Mouse (Mus musculus) left cerebral cortex, adult 2 months (tissue): ENCODE results near the gene Sec22b. TPM values are rescaled to one million over a fixed set of nuclear protein-coding genes. Genes with fewer than 3 reads are reported as not detected.

Experiments used
- DNase-seq, 2 experiments: peaks; one replicate each; pipeline ENCODE4 v3.0.0; 2021 to 2022; ENCODE audit warnings: low spot score in 2 of 2, mixed read lengths in 1 of 2; ENCODE audit errors: extremely low spot score in 1 of 2
- H3K27ac ChIP-seq: fragments of 200-600 bp; 2 replicates; pipeline ENCODE4 v1.8.1; 2022
- H3K4me3 ChIP-seq: fragments of 200-600 bp; 2 replicates; pipeline ENCODE4 v1.8.1; 2022
- CTCF ChIP-seq: fragments of 200-600 bp; IDR thresholded peaks from 2 replicates; pipeline ENCODE4 v1.8.1; 2022; ENCODE audit warnings: antibody characterized with exemption, mild to moderate bottlenecking, moderate library complexity
- intact Hi-C: fragments of 180-260 bp; cut with DNase I; formaldehyde crosslinking; loops from one replicate; pipeline ENCODE4 v1.15.1; 2025
- total RNA-seq, 2 experiments: library from RNA; stranded (reverse); gene quantifications; 2 replicates each; pipeline ENCODE4 v1.2.3; 2021

The Sec22b gene
- total RNA-seq, 2 experiments from 2014 or later: 80.1 to 90.2 TPM

DNA sequence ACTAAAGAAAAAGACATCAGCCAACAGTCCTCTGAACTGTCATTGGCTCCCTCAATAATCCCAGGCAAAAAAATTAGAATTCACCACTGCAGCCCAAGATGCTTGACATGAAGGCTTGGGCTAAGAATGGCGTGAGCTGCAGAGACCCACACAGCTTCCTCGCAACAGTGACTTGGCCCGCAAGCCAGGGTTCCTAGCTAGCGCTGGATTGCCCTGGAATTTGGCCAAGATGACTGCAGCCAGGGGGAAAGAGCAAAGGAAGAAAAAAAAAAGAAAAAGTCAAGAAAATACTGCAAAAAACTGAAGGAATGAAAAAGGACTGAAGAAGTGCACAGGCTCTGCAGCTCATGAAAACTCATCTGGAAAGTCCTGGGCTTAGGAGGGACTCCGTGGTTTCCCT lies 43.5 kb downstream of the Sec22b start:
- Histone ChIP-seq H3K4me3 (no peak overlapping the region), H3K27ac (no peak overlapping the region)
- no peak for DNase-seq
- no peak for TF ChIP-seq CTCF
- intact Hi-C loops: loop anchor here (5.0 kb wide), 1 partner anchor 68 kb away; the partner anchor contains the start of gene Notch2

DNA sequence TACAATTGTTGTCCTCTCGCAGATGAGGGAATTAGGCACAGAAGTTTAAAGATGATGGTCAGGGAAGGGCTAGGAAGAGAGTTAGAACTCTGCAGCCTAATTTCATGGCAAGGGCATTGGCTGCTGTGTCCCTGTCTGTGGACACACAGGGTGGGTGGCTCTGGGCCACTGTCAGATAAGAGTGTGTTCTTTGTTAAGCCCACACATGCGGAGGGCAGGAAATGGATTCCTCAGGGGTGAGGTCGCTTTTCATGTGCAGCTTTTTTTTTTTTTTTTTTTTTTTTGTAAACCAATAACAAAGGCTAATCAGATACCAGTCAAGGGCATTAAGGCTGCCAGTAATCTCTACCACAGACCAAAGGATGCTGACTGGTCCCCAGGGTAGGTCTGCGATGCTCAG lies 45.4 kb downstream of the Sec22b start:
- Histone ChIP-seq H3K4me3 (no peak overlapping the region), H3K27ac (no peak overlapping the region)
- intact Hi-C loops: no loop called here
- no peak for TF ChIP-seq CTCF
- no peak for DNase-seq

DNA sequence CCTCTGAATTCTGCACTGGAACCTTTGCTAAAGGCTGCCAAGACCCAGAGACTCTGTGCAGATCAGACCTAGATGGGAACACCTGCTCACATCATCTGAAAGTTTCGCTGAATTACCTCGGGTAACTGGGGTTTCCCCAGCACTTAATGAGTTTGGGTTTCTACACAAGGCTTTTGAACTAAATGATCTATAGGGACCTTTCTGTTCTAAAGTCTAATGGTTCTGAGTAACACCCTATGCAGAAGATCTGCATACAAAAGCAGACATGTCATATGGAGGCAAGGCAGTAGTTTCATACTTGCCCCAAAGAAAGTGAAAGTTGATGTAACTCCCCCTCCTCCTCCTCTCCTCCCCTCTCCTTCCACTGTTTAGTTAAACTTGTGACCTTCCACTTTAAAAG lies 47.5 kb downstream of the Sec22b start:
- Histone ChIP-seq H3K4me3 (no peak overlapping the region), H3K27ac (no peak overlapping the region)
- intact Hi-C loops: no loop called here
- no peak for DNase-seq
- no peak for TF ChIP-seq CTCF

- Histone ChIP-seq H3K4me3 (no peak overlapping the region), H3K27ac (no peak overlapping the region)
- no peak for TF ChIP-seq CTCF
- intact Hi-C loops: no loop called here
- no peak for DNase-seq
Observed at GRCm38 (mm10) chr3:97949946-97950345, 49.0 kb downstream of the Sec22b start.

DNA sequence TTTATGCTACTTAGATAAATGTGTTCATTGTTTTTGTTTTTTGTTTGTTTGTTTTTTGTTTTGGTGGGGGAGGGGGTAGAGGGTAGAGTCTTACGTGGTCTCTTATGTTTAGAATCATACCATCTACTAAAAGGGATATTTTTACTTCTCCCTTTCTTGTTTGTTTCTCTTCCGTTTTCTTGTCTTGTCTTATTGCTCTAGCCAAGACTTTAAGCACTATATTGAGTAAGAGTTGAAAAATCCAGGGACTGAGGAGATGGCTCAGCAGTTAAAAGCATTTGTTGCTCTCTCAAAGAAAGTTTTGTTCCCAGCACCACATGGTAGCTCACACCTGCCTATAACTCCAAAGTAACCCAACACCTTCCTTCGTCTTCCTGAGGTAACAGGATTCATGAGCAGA lies 50.1 kb downstream of the Sec22b start:
- Histone ChIP-seq H3K4me3 (no peak overlapping the region), H3K27ac (no peak overlapping the region)
- DNase-seq: no peak
- no peak for TF ChIP-seq CTCF
- intact Hi-C loops: no loop called here

DNA sequence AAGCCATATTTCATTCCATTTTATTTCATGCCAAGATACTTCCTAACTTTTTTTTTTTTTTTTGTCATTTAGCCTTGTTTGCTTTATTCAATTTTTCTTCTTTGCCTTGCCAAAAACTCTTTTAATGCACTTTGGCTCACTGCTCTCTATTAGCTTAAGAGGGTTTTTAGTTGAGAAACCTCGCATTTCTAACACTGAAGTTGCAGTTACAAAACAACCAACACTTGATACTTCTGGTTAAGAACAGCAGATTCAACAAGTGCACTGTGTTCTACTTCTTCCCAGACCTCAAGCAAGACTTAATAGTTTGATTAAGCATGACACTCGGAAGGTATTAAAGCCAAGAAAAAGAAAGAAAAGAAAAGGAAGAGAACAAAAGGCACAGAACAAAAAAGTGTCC lies 52.2 kb downstream of the Sec22b start:
- H3K4me3 ChIP-seq: no peak overlapping the region
- TF ChIP-seq CTCF: no peak
- intact Hi-C loops: no loop called here
- no peak for DNase-seq
- H3K27ac ChIP-seq: no peak overlapping the region

DNA sequence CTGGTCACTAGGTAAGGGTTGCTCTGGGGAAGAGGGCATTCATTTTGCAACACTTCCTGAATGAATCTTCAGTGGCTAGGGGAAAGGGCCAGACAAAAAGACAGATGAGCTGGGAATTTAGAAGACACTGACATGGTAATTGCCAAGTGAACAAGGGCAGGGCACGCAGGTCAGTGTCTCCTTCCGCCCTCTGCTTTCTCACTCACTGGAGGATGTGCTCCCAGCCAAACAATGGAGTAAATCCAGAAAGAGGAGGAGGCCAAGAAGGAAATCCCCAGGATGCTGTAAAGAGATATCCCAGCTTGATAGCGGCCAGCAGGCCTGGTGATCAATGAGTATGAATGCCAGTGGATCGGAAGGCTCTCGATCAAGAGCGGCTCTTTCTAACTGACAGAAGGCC lies 55.3 kb downstream of the Sec22b start:
- intact Hi-C loops: no loop called here
- no peak for TF ChIP-seq CTCF
- Histone ChIP-seq H3K4me3 (no peak overlapping the region), H3K27ac (no peak overlapping the region)
- DNase-seq: no peak

DNA sequence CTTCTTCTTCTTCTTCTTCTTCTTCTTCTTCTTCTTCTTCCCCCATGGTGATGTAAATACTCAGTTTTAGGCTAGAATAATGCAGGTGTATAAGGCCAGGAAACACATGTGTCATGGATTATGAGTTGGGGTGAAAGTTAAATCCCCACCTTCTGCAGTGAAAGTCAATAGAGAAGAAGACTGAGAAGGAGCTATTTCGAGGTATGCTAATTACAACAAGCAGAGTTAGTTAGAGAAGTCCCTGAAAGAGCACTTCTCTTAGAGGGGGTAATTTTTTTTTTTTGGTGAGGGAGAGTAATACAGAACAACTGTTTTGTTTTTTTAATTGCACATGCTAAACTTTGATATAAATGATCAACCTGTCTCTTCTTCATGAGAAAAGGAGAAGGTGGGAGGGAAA lies 55.9 kb downstream of the Sec22b start:
- TF ChIP-seq CTCF: no peak

DNA sequence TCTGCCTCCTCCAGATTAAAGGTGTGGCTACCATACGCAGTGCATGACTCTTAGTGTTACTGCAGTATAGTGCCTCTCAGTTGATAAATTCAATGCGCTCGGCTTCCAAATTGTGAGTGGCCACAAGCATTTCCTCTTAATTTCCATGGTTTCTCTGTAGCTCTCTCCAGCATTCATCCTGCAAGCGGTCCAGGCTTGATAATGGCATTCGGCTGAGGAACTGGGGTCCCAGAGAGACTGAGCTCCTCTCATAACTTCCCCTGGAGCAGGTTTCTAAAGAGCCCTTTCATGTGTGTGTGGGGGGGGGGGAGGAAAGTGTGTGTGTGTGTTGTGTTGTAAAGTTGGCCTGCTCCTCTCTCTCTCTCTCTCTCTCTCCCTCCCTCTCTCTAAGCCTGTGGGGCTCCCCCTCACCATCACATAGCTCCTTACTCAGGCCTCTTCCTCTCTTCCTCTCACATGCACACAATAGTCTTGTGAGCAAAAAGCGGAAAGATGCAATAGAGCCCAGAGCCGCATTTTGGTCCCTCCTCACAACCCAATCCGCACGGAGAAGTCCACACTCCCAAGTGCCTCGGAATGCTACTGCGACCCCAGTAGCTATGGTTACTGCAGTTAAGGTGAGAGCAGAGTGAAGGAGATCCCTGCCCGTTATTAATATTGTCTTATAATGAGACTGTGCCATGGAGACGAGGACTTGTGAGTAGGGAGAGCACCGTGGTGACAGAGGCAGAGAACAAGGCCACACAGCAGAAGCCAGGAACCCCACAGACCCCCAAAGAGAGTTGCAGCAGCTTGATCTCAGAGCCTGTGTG lies 60.0 kb downstream of the Sec22b start:
- intact Hi-C loops: no loop called here
- no peak overlapping the region for H3K4me3 ChIP-seq
- H3K27ac ChIP-seq: no peak overlapping the region
- TF ChIP-seq CTCF: no peak
- DNase-seq: no peak

More for the DNA sequence above, 55.9 kb downstream of the Sec22b start:
- DNase-seq: no peak
- intact Hi-C loops: no loop called here
- Histone ChIP-seq H3K27ac (no peak overlapping the region), H3K4me3 (no peak overlapping the region)

DNA sequence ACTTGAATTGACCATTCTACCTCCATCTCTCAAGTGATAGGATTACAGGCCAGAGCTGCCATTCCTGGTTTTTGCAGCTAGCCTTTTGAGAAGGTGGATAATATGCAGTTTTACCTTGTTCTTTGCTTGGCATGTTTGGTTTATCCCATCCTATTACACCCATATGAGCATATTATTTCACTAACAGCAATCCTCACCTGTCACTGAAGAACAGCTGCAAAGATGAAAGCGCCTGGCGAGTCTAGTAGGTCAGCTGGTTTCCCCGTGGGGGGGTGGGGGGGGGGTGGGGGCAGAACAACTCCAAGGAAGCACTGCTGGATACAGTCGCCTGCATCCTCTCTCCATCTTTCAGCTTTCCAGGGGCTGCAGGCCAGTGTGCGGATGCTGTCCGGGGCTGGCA lies 61.0 kb downstream of the Sec22b start:
- TF ChIP-seq CTCF: no peak
- Histone ChIP-seq H3K4me3 (no peak overlapping the region), H3K27ac (no peak overlapping the region)
- intact Hi-C loops: no loop called here
- DNase-seq: no peak

DNA sequence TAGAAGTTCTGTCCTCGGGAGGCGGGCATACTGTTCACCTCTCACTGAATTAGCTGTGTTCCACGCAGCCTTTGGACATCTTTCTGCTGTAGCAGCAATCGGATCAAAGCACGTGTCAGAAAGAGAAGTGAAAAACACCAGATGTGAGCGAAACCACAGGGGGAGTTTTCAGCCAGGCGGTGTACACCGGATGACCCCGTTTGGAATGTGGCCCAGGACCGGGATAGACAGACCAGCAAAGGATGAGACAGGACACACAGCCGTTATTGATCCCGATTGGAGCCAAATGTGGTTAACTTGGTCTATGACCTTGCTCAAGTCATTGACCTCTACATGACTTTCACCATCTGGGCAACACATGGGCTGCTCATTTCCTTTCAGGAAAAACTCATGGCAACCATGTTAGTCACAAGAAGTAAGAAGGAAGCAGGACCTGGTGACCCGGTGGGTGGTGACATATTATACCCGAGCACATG lies 63.9 kb downstream of the Sec22b start:
- intact Hi-C loops: no loop called here
- Histone ChIP-seq H3K27ac (no peak overlapping the region), H3K4me3 (no peak overlapping the region)
- DNase-seq: no peak
- TF ChIP-seq CTCF: no peak

DNA sequence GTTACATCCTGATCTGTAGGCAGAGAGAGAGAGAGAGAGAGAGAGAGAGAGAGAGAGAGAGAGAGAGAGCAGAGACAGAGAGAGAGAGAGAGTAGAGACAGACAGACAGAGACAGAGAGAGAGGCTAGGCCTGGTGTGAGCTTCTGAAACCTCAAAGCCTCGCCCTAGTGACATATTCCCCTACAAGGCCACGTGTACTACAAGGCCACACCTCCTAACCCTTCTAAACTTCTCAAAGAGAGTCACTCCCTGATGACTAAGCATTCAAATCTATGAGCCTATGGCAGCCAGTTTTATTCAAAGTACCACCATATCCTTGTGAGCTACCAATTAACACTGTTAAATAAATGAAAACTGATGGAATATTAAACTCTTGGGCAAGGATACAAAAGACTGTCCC lies 66.6 kb downstream of the Sec22b start:
- TF ChIP-seq CTCF: no peak
- H3K4me3 ChIP-seq: no peak overlapping the region
- DNase-seq: no peak
- no peak overlapping the region for H3K27ac ChIP-seq
- intact Hi-C loops: no loop called here

GRCm38 (mm10) chr3:97968191-97968590 lies 67.2 kb downstream of the Sec22b start:
- TF ChIP-seq CTCF: no peak
- intact Hi-C loops: no loop called here
- Histone ChIP-seq H3K4me3 (no peak overlapping the region), H3K27ac (no peak overlapping the region)
- DNase-seq: no peak
